Mouse (Mus musculus) spleen, adult 18-20 months (tissue): Measurements from ENCODE around the gene Pdcd1lg2.

Source experiments
- DNase-seq, 2 experiments: peaks; one replicate each; pipeline ENCODE4 v3.0.0; 2022; ENCODE audit warnings: mixed read lengths in 2 of 2

Pdcd1lg2 gene

GRCm38 (mm10) chr19:29472946-29473345, 62.2 kb downstream of the Pdcd1lg2 start:
- DNase-seq: no peak

- DNase-seq: no peak
Measured at GRCm38 (mm10) chr19:29474803-29475202, 64.1 kb downstream of the Pdcd1lg2 start.

GRCm38 (mm10) chr19:29475210-29475620, 64.5 kb downstream of the Pdcd1lg2 start:
- no peak for DNase-seq

GRCm38 (mm10) chr19:29478598-29478997, 67.9 kb downstream of the Pdcd1lg2 start:
- no peak for DNase-seq

- no peak for DNase-seq
Measured at GRCm38 (mm10) chr19:29481578-29481977, 70.9 kb downstream of the Pdcd1lg2 start.

- DNase-seq: no peak
Measured at GRCm38 (mm10) chr19:29482148-29482547, 71.4 kb downstream of the Pdcd1lg2 start.

GRCm38 (mm10) chr19:29482637-29483036, 71.9 kb downstream of the Pdcd1lg2 start:
- DNase-seq: no peak

- no peak for DNase-seq
Measured at GRCm38 (mm10) chr19:29483386-29483785, 72.7 kb downstream of the Pdcd1lg2 start.

GRCm38 (mm10) chr19:29484537-29484936, 73.8 kb downstream of the Pdcd1lg2 start:
- peak in 1 of 2 experiments; percentile 33 for DNase-seq

GRCm38 (mm10) chr19:29485257-29485948, 74.7 kb downstream of the Pdcd1lg2 start:
- no peak for DNase-seq

GRCm38 (mm10) chr19:29486545-29487206, 76.0 kb downstream of the Pdcd1lg2 start:
- peak; percentile 44 to 66 for DNase-seq

- no peak for DNase-seq
Measured at GRCm38 (mm10) chr19:29487326-29488072, 76.8 kb downstream of the Pdcd1lg2 start.

- no peak for DNase-seq
Measured at GRCm38 (mm10) chr19:29488073-29488390, 77.3 kb downstream of the Pdcd1lg2 start.

GRCm38 (mm10) chr19:29488420-29488819, 77.7 kb downstream of the Pdcd1lg2 start:
- DNase-seq: no peak

GRCm38 (mm10) chr19:29489785-29490284, 79.1 kb downstream of the Pdcd1lg2 start:
- DNase-seq: no peak

GRCm38 (mm10) chr19:29491467-29491866, 80.7 kb downstream of the Pdcd1lg2 start:
- DNase-seq: no peak

- DNase-seq: no peak
Measured at GRCm38 (mm10) chr19:29494454-29494853, 83.7 kb downstream of the Pdcd1lg2 start.

- peak in 1 of 2 experiments; percentile 25 for DNase-seq
Measured at GRCm38 (mm10) chr19:29496001-29496597, 85.4 kb downstream of the Pdcd1lg2 start.

GRCm38 (mm10) chr19:29496786-29497557, 86.3 kb downstream of the Pdcd1lg2 start:
- no peak for DNase-seq

- DNase-seq: no peak
Measured at GRCm38 (mm10) chr19:29497874-29498273, 87.2 kb downstream of the Pdcd1lg2 start.

GRCm38 (mm10) chr19:29498842-29499456, 88.2 kb downstream of the Pdcd1lg2 start:
- no peak for DNase-seq

GRCm38 (mm10) chr19:29500333-29500732, 89.6 kb downstream of the Pdcd1lg2 start:
- DNase-seq: no peak
